Mouse (Mus musculus): ENCODE measurements around the gene 4430402I18Rik. TPM values are rescaled to one million over a fixed set of nuclear protein-coding genes. Genes with fewer than 3 reads are reported as not detected.

4430402I18Rik gene
- total and polyA plus RNA-seq, 3 experiments: 0.14 to 0.51 (median 0.15) TPM

DNA sequence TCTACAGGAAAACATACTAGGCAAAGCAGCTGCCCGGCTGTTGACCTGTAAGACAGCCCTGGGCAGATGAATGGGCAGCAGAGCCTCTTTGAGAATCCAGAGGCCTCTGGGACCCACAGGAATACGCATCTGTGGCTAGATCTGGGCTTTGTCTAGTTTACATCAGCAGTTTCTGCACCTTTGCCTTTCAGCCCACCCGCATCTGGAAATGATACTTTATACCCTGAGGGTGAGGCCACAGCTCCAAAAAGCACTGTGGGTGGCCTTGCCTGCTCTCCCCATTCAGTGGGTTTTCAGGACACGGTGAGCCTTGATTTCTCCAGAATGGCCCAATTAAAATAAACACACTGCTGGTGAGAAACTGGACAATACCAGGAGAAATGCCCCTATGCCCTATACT is 59.4 kb downstream of the 4430402I18Rik start:
- Histone ChIP-seq H3K4me2 (ENCODE audit: insufficient read depth, low read depth, poor library complexity, severe bottlenecking) (no peak overlapping the region), H3K27me3 (replicated peaks) (no peaks in the 10 kb centered on the region), H3K4me3 (replicated peaks in 1 of 3; ENCODE audit: low read depth in 2 of 3, low read length in 2 of 3, poor library complexity in 1 of 3) (no peak overlapping the region), H3K9me3 (replicated peaks; ENCODE audit: low read length) (no peaks in the 10 kb centered on the region), H3K36me3 (replicated peaks in 1 of 2; ENCODE audit: control insufficient read depth in 1 of 2, insufficient read depth in 1 of 2, low read length in 1 of 2) (no peaks in the 10 kb centered on the region), H3K27ac (ENCODE audit: insufficient read depth, low read depth) (no peak overlapping the region), H3K9ac (ENCODE audit: insufficient read depth, low read depth) (no peak overlapping the region), H3K4me1 (ENCODE audit: control insufficient read depth in 1 of 2, insufficient read depth in 2 of 2) (0 out of 4 replicates have a peak, but pooled peaks cover 0 to 2% of the 10 kb centered on the region in 2 experiments), H3K79me2 (replicated peaks; ENCODE audit: control insufficient read depth, extremely low read depth, insufficient read depth, poor library complexity, severe bottlenecking) (no peaks in the 10 kb centered on the region)
- dilution Hi-C loops (cut with MboI; ENCODE audit: extremely low pct_ligation_motif_present, extremely low pct_unique_long_range_greater_than_20kb, low sequenced_read_pairs) (no loop called here), in situ Hi-C loops (cut with MboI; ENCODE audit: low pct_ligation_motif_present, low pct_unique_long_range_greater_than_20kb, low sequenced_read_pairs) (no loop called here)
- no peak for TF ChIP-seq JUND (conservative IDR thresholded peaks at IDR 0.05; ENCODE audit: low read depth, low read length)
- no peak for TF ChIP-seq MYC (IDR thresholded peaks at IDR 0.05; ENCODE audit: low read depth, low read length)
- no peak for TF ChIP-seq BHLHE40 (IDR thresholded peaks at IDR 0.05; ENCODE audit: low read depth, low read length)
- TF ChIP-seq TCF12 (IDR thresholded peaks at IDR 0.05; ENCODE audit: low read depth, low read length): no peak
- TF ChIP-seq RAD21 (IDR thresholded peaks at IDR 0.05; ENCODE audit: low read depth, low read length): no peak
- no peak for TF ChIP-seq ZNF384 (IDR thresholded peaks at IDR 0.05; ENCODE audit: low read depth, low read length)
- TF ChIP-seq POLR2A (IDR thresholded peaks at IDR 0.05; ENCODE audit: low read depth, low read length): no peak
- DNase-seq (ENCODE audit: extremely low read depth): no peak

DNA sequence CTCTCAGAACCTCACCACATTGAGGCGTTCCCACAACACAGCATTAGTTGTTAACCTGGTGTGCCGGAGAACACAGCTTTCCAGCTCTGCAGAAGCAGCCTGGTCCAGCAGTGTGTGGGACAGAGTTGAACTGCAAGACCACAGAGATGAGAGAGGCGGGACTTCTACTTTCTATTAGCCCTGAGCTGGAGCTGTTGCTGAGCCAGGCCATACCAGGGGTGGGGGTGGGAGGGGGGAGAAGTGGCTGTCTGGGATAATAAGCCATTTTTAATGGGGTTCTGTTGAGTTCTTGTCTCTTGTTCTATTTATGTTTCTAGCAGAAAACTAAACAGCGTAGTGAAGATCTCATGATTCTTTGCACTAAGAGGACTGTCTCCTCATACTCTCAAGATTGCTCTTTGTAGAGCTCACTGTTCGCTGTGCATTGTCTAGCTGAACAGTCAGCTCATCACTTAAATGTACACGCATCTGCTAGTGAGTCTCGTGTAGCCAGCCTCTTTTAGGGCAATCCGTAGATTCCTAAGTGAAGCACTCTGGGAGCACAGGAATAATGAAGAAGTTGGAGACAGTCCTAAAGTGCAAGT is 64.0 kb downstream of the 4430402I18Rik start:
- H3K4me1 ChIP-seq (ENCODE audit: control insufficient read depth in 1 of 2, insufficient read depth in 2 of 2): no peaks in the 10 kb centered on the region
- no peaks in the 10 kb centered on the region for H3K79me2 ChIP-seq (replicated peaks; ENCODE audit: control insufficient read depth, extremely low read depth, insufficient read depth, poor library complexity, severe bottlenecking)
- in situ Hi-C loops (cut with MboI; ENCODE audit: low pct_ligation_motif_present, low pct_unique_long_range_greater_than_20kb, low sequenced_read_pairs): no loop called here
- TF ChIP-seq ZC3H11A (IDR thresholded peaks at IDR 0.05; ENCODE audit: low read depth, low read length) (no peak), TBP (conservative IDR thresholded peaks at IDR 0.05; ENCODE audit: low read depth, low read length) (no peak)
- no peak overlapping the region for H3K27ac ChIP-seq (ENCODE audit: insufficient read depth, low read depth)
- dilution Hi-C loops (cut with MboI; ENCODE audit: extremely low pct_ligation_motif_present, extremely low pct_unique_long_range_greater_than_20kb, low sequenced_read_pairs): no loop called here
- H3K4me2 ChIP-seq (ENCODE audit: insufficient read depth, low read depth, poor library complexity, severe bottlenecking): no peak overlapping the region
- no peaks in the 10 kb centered on the region for H3K36me3 ChIP-seq (replicated peaks in 1 of 2; ENCODE audit: control insufficient read depth in 1 of 2, insufficient read depth in 1 of 2, low read length in 1 of 2)
- no peak for DNase-seq (ENCODE audit: extremely low read depth)
- no peaks in the 10 kb centered on the region for H3K27me3 ChIP-seq (replicated peaks)
- H3K9me3 ChIP-seq (replicated peaks; ENCODE audit: low read length): no peaks in the 10 kb centered on the region
- H3K9ac ChIP-seq (ENCODE audit: insufficient read depth, low read depth): no peak overlapping the region
- H3K4me3 ChIP-seq (replicated peaks in 1 of 3; ENCODE audit: low read depth in 2 of 3, low read length in 2 of 3, poor library complexity in 1 of 3): no peak overlapping the region

DNA sequence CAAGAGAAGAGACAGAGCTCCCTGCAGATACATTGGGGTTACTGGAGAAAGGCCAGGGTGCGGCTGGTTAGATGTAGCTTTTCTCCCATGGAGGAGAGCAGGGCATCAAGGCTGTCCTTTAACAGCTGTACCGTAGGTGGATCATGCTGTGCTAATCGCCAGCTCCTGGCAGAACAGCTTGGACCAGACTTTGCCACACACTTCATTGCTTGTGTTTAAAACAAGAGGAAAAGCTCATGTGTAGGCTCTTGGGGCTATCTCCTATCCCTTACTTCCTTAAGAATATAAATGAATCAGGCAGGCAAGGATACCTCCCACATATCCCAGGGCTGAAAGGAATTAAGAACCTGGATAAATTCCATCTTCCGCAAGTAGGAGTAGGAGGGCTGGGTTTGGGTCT is 64.8 kb downstream of the 4430402I18Rik start:
- Histone ChIP-seq H3K4me1 (ENCODE audit: control insufficient read depth in 1 of 2, insufficient read depth in 2 of 2) (no peaks in the 10 kb centered on the region), H3K27ac (ENCODE audit: insufficient read depth, low read depth) (no peak overlapping the region), H3K27me3 (replicated peaks) (no peaks in the 10 kb centered on the region), H3K9ac (ENCODE audit: insufficient read depth, low read depth) (no peak overlapping the region), H3K36me3 (replicated peaks in 1 of 2; ENCODE audit: control insufficient read depth in 1 of 2, insufficient read depth in 1 of 2, low read length in 1 of 2) (no peaks in the 10 kb centered on the region), H3K4me3 (replicated peaks in 1 of 3; ENCODE audit: low read depth in 2 of 3, low read length in 2 of 3, poor library complexity in 1 of 3) (no peak overlapping the region), H3K4me2 (ENCODE audit: insufficient read depth, low read depth, poor library complexity, severe bottlenecking) (no peak overlapping the region), H3K9me3 (replicated peaks; ENCODE audit: low read length) (no peaks in the 10 kb centered on the region), H3K79me2 (replicated peaks; ENCODE audit: control insufficient read depth, extremely low read depth, insufficient read depth, poor library complexity, severe bottlenecking) (no peaks in the 10 kb centered on the region)
- TF ChIP-seq CHD2 (IDR thresholded peaks at IDR 0.05; ENCODE audit: low read length) (no peak), IRF4 (IDR thresholded peaks at IDR 0.05; ENCODE audit: low read depth, low read length) (no peak), ZC3H11A (IDR thresholded peaks at IDR 0.05; ENCODE audit: low read depth, low read length) (no peak), NELFE (IDR thresholded peaks at IDR 0.05; ENCODE audit: low read depth, low read length) (no peak), CTCF (conservative IDR thresholded peaks at IDR 0.05 in 1 of 2, IDR thresholded peaks at IDR 0.05 in 1 of 2; ENCODE audit: low read depth in 2 of 2, low read length in 2 of 2) (no peak), ZMIZ1 (IDR thresholded peaks at IDR 0.05; ENCODE audit: low read depth, low read length) (no peak), ZKSCAN1 (IDR thresholded peaks at IDR 0.05; ENCODE audit: borderline replicate concordance, low read depth, low read length) (no peak), USF1 (IDR thresholded peaks at IDR 0.05; ENCODE audit: low read depth, low read length) (no peak), PAX5 (IDR thresholded peaks at IDR 0.05; ENCODE audit: low read length) (no peak), MEF2A (IDR thresholded peaks at IDR 0.05; ENCODE audit: borderline replicate concordance, low read depth, low read length) (no peak), GABPA (IDR thresholded peaks at IDR 0.05; ENCODE audit: insufficient replicate concordance, low read depth, low read length) (no peak), USF2 (conservative IDR thresholded peaks at IDR 0.05; ENCODE audit: low read depth, low read length) (no peak), SIN3A (IDR thresholded peaks at IDR 0.05; ENCODE audit: low read length) (no peak), MXI1 (IDR thresholded peaks at IDR 0.05; ENCODE audit: low read depth, low read length) (no peak)
- in situ Hi-C loops (cut with MboI; ENCODE audit: low pct_ligation_motif_present, low pct_unique_long_range_greater_than_20kb, low sequenced_read_pairs) (no loop called here), dilution Hi-C loops (cut with MboI; ENCODE audit: extremely low pct_ligation_motif_present, extremely low pct_unique_long_range_greater_than_20kb, low sequenced_read_pairs) (no loop called here)
- no peak for DNase-seq (ENCODE audit: extremely low read depth)
